In the genomic region with DNA sequence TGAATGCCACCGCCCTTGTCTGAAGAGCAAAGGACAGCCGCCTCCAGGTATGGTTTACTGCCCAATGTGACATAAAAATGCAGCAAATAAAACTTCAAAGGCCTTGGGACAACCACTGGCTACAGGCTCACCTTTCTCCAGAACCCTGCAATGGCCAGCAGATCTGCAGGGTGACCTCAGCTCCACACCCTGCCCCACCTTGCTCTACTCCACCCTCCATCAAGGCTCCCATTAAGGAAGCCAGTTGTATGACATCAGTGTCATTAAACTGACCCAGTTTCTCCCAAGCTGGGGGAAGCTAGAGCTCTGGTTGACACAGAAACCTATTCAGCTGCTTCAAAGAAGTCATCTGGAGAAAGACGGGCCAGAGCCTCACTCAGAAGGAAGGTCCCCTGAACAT, we compare ENCODE assay signal across 22 mouse cellular contexts.
A peak's percentile ranks its signal among the peaks of the same experiment; 100 is the strongest.
DNase-seq lines count a peak whose midpoint lies in the region; ATAC-seq and TF ChIP-seq lines count a peak whose summit lies in the region.
"Had no signal": no experiment of that assay in that cellular context is flagged by ENCODE, and none has a peak within 500 bp of the region (broad histone marks: within the 10 kb centered on the region; RNA-seq: fewer than 3 reads in every experiment).

No protein-coding gene starts in this region.

- no peak overlapping the region for H3K27ac ChIP-seq in intestine, embryonic 14.5 days (ENCODE audit: low read depth)
- H3K27ac ChIP-seq in stomach, postnatal 0 days (replicated peaks) = peak overlapping the region; percentile 53; the same call in 1 of the 2 replicates
- H3K27ac ChIP-seq in hindbrain, embryonic 14.5 days = no peak overlapping the region
- H3K27ac ChIP-seq: embryonic facial prominence, embryonic 12.5 days; forebrain, embryonic 13.5 days; gastrocnemius, adult 2 months; heart, embryonic 13.5 days had no signal

- H3K9me3 ChIP-seq in intestine, embryonic 14.5 days (ENCODE audit: control insufficient read depth, low read length) = no peaks in the 10 kb centered on the region
- H3K9me3 ChIP-seq in stomach, postnatal 0 days (ENCODE audit: control insufficient read depth, low read length) = no peaks in the 10 kb centered on the region
- no peaks in the 10 kb centered on the region for H3K9me3 ChIP-seq in hindbrain, embryonic 14.5 days (ENCODE audit: control insufficient read depth, low read length)
- H3K9me3 ChIP-seq: embryonic facial prominence, embryonic 12.5 days; forebrain, embryonic 13.5 days; G1E; heart, embryonic 13.5 days had no signal

- no peaks in the 10 kb centered on the region for H3K27me3 ChIP-seq in intestine, embryonic 14.5 days (replicated peaks; ENCODE audit: control insufficient read depth, insufficient read depth, low read length)
- H3K27me3 ChIP-seq in stomach, postnatal 0 days (ENCODE audit: control insufficient read depth, insufficient read depth, low read length) = no peaks in the 10 kb centered on the region
- H3K27me3 ChIP-seq in hindbrain, embryonic 14.5 days (ENCODE audit: control insufficient read depth, insufficient read depth, low read length) = no peaks in the 10 kb centered on the region
- H3K27me3 ChIP-seq: embryonic facial prominence, embryonic 12.5 days; forebrain, embryonic 13.5 days; heart, embryonic 13.5 days had no signal

- no peaks in the 10 kb centered on the region for H3K36me3 ChIP-seq in intestine, embryonic 14.5 days (ENCODE audit: control insufficient read depth, insufficient read depth, low read length)
- H3K36me3 ChIP-seq in stomach, postnatal 0 days (ENCODE audit: control insufficient read depth, insufficient read depth, low read length) = no peaks in the 10 kb centered on the region
- H3K36me3 ChIP-seq in hindbrain, embryonic 14.5 days (replicated peaks; ENCODE audit: control insufficient read depth, insufficient read depth) = no peaks in the 10 kb centered on the region
- H3K36me3 ChIP-seq: embryonic facial prominence, embryonic 12.5 days; G1E; heart, embryonic 13.5 days had no signal

- TF ChIP-seq EP300 in stomach, postnatal 0 days (optimal IDR thresholded peaks at IDR 0.05) = no peak

- TF ChIP-seq CTCF in stomach, postnatal 0 days (IDR thresholded peaks at IDR 0.05; ENCODE audit: low read depth) = no peak

- no peak overlapping the region for H3K4me2 ChIP-seq in intestine, embryonic 14.5 days (ENCODE audit: low read length)
- H3K4me2 ChIP-seq in stomach, postnatal 0 days (replicated peaks; ENCODE audit: low read depth) = no peak overlapping the region
- H3K4me2 ChIP-seq in hindbrain, embryonic 14.5 days (replicated peaks) = no peak overlapping the region
- H3K4me2 ChIP-seq: embryonic facial prominence, embryonic 12.5 days; forebrain, embryonic 13.5 days; heart, embryonic 13.5 days had no signal

- H3K4me3 ChIP-seq in intestine, embryonic 14.5 days (ENCODE audit: low read depth, low read length) = no peak overlapping the region
- H3K4me3 ChIP-seq in stomach, postnatal 0 days (ENCODE audit: low read depth, low read length) = no peak overlapping the region
- no peak overlapping the region for H3K4me3 ChIP-seq in hindbrain, embryonic 14.5 days (replicated peaks; ENCODE audit: low read length)
- H3K4me3 ChIP-seq: embryonic facial prominence, embryonic 12.5 days; forebrain, embryonic 13.5 days; gastrocnemius, adult 2 months; heart, embryonic 13.5 days had no signal

- no peaks in the 10 kb centered on the region for H3K4me1 ChIP-seq in intestine, embryonic 14.5 days (replicated peaks; ENCODE audit: control insufficient read depth, insufficient read depth, low read length)
- H3K4me1 ChIP-seq in stomach, postnatal 0 days (replicated peaks; ENCODE audit: control insufficient read depth, insufficient read depth) = no peaks in the 10 kb centered on the region
- H3K4me1 ChIP-seq in hindbrain, embryonic 14.5 days (replicated peaks; ENCODE audit: control insufficient read depth, insufficient read depth, low read length) = no peaks in the 10 kb centered on the region
- H3K4me1 ChIP-seq: embryonic facial prominence, embryonic 12.5 days; forebrain, embryonic 13.5 days; heart, embryonic 13.5 days had no signal

- 83% methylated on average over 3 of the region's 3 CpGs for WGBS in intestine, embryonic 14.5 days
- 31% methylated on average over 3 of the region's 3 CpGs for WGBS in large intestine, adult 2 months
- 82% methylated on average over 3 of the region's 3 CpGs for WGBS in stomach, postnatal 0 days
- WGBS in hindbrain, embryonic 14.5 days = 92% methylated on average over 3 of the region's 3 CpGs

- DNase-seq in heart, adult 11 months = peak; percentile 77
- no peak for DNase-seq in heart, adult 8-10 months (ENCODE audit: low spot score)
- DNase-seq in intestine, embryonic 14.5 days (ENCODE audit: low spot score) = no peak
- DNase-seq in large intestine, adult 2 months (ENCODE audit: low read depth, low spot score) = peak; percentile 84
- peak; percentile 35 for DNase-seq in stomach, postnatal 0 days (ENCODE audit: low spot score)
- DNase-seq in hindbrain, embryonic 14.5 days (ENCODE audit: low spot score) = no peak
- no peak for DNase-seq in thymus, postnatal 0 days (ENCODE audit: low spot score)
- DNase-seq: adrenal gland, adult 8-10 months; B cell, adult 2 months; cerebellum, adult 11 months; cerebellum, adult 8-10 months; cerebellum, postnatal 25 days; forebrain, postnatal 0 days; gastrocnemius, adult 2 months; gastrocnemius, postnatal 25 days; heart, postnatal 36 days had no signal

- H3K9ac ChIP-seq in intestine, embryonic 14.5 days (ENCODE audit: low read length) = no peak overlapping the region
- no peak overlapping the region for H3K9ac ChIP-seq in stomach, postnatal 0 days (ENCODE audit: low read length)
- no peak overlapping the region for H3K9ac ChIP-seq in hindbrain, embryonic 14.5 days
- H3K9ac ChIP-seq: embryonic facial prominence, embryonic 12.5 days; forebrain, embryonic 13.5 days; forebrain, postnatal 0 days; heart, embryonic 13.5 days had no signal

- ATAC-seq in intestine, embryonic 14.5 days (replicated peaks; ENCODE audit: low FRiP score, low TSS enrichment, low read depth) = 0 out of 2 replicates have a peak, but pooled peaks have one; percentile 62
- ATAC-seq in stomach, postnatal 0 days (ENCODE audit: low FRiP score, low TSS enrichment) = peak; percentile 89
- ATAC-seq in hindbrain, embryonic 14.5 days (ENCODE audit: low FRiP score) = no peak
- ATAC-seq: CD4-positive, CD25-positive, alpha-beta regulatory T cell, adult 4 months; forebrain, embryonic 13.5 days; forebrain, postnatal 0 days; hindbrain, embryonic 16.5 days had no signal

Comparison
In these comparisons a context has a peak if more than half of its experiments do, and no peak if none do; other contexts are left out.
1. DNase-seq: peak in heart, adult 11 months (single experiment), large intestine, adult 2 months (single experiment) and stomach, postnatal 0 days (single experiment); none in heart, adult 8-10 months (single experiment), intestine, embryonic 14.5 days (single experiment), hindbrain, embryonic 14.5 days (single experiment) and thymus, postnatal 0 days (single experiment).